Mouse (Mus musculus): Measurements from ENCODE around the gene Tmco2. TPM values are rescaled to one million over a fixed set of nuclear protein-coding genes. Genes with fewer than 3 reads are reported as not detected.
"Not testable (repeated sequence)": the region's sequence is repeated elsewhere in the genome, so short reads cannot be mapped to it uniquely, and the experiment has no call there.

The Tmco2 gene
- polyA plus RNA-seq, 1 experiment from 2014 or later = not detected

DNA sequence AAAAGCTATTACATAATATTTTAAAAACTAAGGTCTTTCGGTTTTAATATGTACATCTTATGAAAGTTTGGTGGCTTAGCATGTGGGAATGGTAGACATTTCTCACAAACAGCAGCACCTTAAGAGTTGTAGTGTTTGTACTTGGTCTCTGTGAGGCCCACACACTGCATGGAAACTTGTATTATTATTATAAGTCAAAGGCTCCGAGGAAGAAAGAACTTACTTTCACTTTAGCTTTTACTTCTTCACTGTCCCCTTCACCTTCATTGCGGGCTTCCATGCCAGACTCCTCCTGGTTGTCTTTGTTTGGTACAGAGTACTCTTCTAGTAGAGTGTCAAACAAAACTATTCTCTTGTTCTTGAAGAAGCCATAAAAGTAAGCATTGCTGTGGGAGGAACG is 34.8 kb downstream of the Tmco2 start:
- Histone ChIP-seq H3K9ac (ENCODE audit: low read depth, low read length) (no peak overlapping the region), H3K4me2 (replicated peaks; ENCODE audit: low read depth, low read length) (no peak overlapping the region), H3K4me3 (ENCODE audit: low read depth, low read length) (no peak overlapping the region), H3K4me1 (replicated peaks; ENCODE audit: control insufficient read depth, insufficient read depth, low read length) (no peaks in the 10 kb centered on the region), H3K27me3 (ENCODE audit: control insufficient read depth, insufficient read depth, low read length) (no peaks in the 10 kb centered on the region), H3K36me3 (ENCODE audit: control insufficient read depth, insufficient read depth, low read length) (0 out of 2 replicates have a peak, but pooled peaks cover 3% of the 10 kb centered on the region), H3K9me3 (ENCODE audit: control insufficient read depth, low read length) (no peaks in the 10 kb centered on the region), H3K27ac (ENCODE audit: low read depth, low read length) (no peak overlapping the region)
- no peak for ATAC-seq (ENCODE audit: low FRiP score)
- DNase-seq (ENCODE audit: low spot score) = no peak
- WGBS = 87% methylated on average over 4 of the region's 4 CpGs

DNA sequence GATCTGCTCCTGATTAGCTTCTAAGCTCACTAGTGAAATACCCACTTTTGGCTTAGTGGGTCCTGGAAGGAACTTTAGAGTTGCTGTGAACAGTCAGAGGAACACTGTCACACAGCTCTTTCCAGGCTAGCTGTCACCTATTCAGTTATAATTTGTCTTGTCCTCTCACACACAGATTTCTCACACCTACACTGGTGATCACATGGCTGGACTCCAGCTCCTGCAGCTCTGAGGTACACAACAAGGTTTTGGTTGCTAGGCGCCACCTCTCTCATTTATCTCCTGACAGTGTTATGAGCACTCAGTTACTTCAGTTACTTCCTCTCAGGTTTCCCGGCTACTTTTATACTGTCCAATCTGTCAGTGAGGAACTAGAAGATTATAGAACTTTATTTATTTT is 43.7 kb downstream of the Tmco2 start:
- Histone ChIP-seq H3K36me3 (ENCODE audit: control insufficient read depth, insufficient read depth, low read length) (no peaks in the 10 kb centered on the region), H3K27ac (ENCODE audit: low read depth, low read length) (no peak overlapping the region), H3K9ac (ENCODE audit: low read depth, low read length) (no peak overlapping the region), H3K4me3 (ENCODE audit: low read depth, low read length) (no peak overlapping the region), H3K4me1 (replicated peaks; ENCODE audit: control insufficient read depth, insufficient read depth, low read length) (no peaks in the 10 kb centered on the region), H3K9me3 (ENCODE audit: control insufficient read depth, low read length) (no peaks in the 10 kb centered on the region), H3K27me3 (ENCODE audit: control insufficient read depth, insufficient read depth, low read length) (no peaks in the 10 kb centered on the region), H3K4me2 (replicated peaks; ENCODE audit: low read depth, low read length) (no peak overlapping the region)
- no peak for ATAC-seq (ENCODE audit: low FRiP score)
- no peak for DNase-seq (ENCODE audit: low spot score)
- 96% methylated on average over 2 of the region's 2 CpGs for WGBS

DNA sequence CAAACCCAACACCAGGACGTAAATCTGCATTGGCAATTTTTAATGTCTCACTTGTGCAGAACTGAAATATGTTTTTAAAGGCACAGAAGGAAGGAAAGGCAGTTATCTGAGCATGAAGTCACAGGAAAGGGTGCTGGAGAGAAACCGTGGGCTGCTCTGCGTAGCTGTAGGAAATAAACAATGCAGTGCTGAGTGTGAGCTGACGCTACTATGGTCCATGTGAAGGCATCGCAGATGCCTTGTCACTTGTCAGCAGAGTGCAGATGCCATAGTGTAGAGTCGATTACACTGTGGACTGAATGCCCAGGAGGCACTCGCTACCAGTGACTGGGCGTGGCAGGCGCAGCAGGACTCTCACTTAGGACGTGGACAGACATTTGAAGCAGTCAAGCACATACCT is 49.8 kb downstream of the Tmco2 start:
- H3K4me1 ChIP-seq (replicated peaks; ENCODE audit: control insufficient read depth, insufficient read depth, low read length); H3K36me3 ChIP-seq (ENCODE audit: control insufficient read depth, insufficient read depth, low read length); H3K4me2 ChIP-seq (replicated peaks; ENCODE audit: low read depth, low read length); DNase-seq (ENCODE audit: low spot score); ATAC-seq (ENCODE audit: low FRiP score); H3K27me3 ChIP-seq (ENCODE audit: control insufficient read depth, insufficient read depth, low read length); H3K9ac ChIP-seq (ENCODE audit: low read depth, low read length); H3K27ac ChIP-seq (ENCODE audit: low read depth, low read length); H3K9me3 ChIP-seq (ENCODE audit: control insufficient read depth, low read length); H3K4me3 ChIP-seq (ENCODE audit: low read depth, low read length): not testable (repeated sequence)
- WGBS = 92% methylated on average over 10 of the region's 10 CpGs

DNA sequence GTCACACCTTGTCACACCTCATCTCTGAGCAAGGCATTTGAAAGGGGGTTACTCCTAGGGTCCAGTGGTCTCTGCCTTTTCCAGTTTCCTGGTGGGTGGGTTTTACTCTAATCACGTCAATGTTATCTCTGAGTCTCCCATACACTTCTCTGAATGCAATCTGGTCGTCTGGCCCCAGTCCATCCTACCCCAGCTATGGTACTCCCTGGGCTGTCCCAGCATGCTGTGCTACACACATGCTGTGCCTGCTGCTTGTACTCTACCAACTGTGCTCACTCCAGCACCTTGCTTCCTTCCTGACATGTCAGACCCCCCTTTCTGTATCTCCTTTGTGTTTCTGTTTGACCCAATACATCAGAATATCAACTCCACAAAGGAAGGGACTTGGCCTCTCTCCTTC is 52.0 kb downstream of the Tmco2 start:
- no peak overlapping the region for H3K4me3 ChIP-seq (ENCODE audit: low read depth, low read length)
- DNase-seq (ENCODE audit: low spot score) (no peak), ATAC-seq (ENCODE audit: low FRiP score) (no peak)
- no peak overlapping the region for H3K27ac ChIP-seq (ENCODE audit: low read depth, low read length)
- no peak overlapping the region for H3K4me2 ChIP-seq (replicated peaks; ENCODE audit: low read depth, low read length)
- H3K9me3 ChIP-seq (ENCODE audit: control insufficient read depth, low read length) = no peaks in the 10 kb centered on the region
- H3K27me3 ChIP-seq (ENCODE audit: control insufficient read depth, insufficient read depth, low read length) = no peaks in the 10 kb centered on the region
- H3K36me3 ChIP-seq (ENCODE audit: control insufficient read depth, insufficient read depth, low read length) = no peaks in the 10 kb centered on the region
- H3K4me1 ChIP-seq (replicated peaks; ENCODE audit: control insufficient read depth, insufficient read depth, low read length) = no peaks in the 10 kb centered on the region
- WGBS = 74% methylated on average over 2 of the region's 2 CpGs
- no peak overlapping the region for H3K9ac ChIP-seq (ENCODE audit: low read depth, low read length)

DNA sequence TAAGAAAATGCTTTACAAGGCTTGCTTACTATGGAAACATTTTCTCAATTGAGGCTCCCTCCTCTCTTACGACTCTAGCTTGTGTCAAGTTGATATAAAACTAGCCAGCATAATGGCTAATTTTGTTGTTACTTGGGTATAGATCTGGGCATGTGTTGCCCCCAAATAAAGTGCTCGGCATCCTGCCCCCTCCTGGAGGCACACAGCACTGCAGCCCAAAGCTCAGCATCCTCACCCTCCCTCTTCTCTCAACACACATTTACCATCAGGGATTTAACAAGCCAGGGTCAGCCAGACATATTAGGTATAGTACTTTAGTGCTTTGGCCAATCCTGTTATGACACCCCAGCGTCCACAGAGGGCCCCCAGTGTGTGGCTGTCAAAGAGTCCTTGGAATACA is 52.7 kb downstream of the Tmco2 start:
- Histone ChIP-seq H3K36me3 (ENCODE audit: control insufficient read depth, insufficient read depth, low read length) (no peaks in the 10 kb centered on the region), H3K4me3 (ENCODE audit: low read depth, low read length) (no peak overlapping the region), H3K9ac (ENCODE audit: low read depth, low read length) (no peak overlapping the region), H3K4me2 (replicated peaks; ENCODE audit: low read depth, low read length) (no peak overlapping the region), H3K27me3 (ENCODE audit: control insufficient read depth, insufficient read depth, low read length) (no peaks in the 10 kb centered on the region), H3K4me1 (replicated peaks; ENCODE audit: control insufficient read depth, insufficient read depth, low read length) (no peaks in the 10 kb centered on the region), H3K27ac (ENCODE audit: low read depth, low read length) (no peak overlapping the region), H3K9me3 (ENCODE audit: control insufficient read depth, low read length) (no peaks in the 10 kb centered on the region)
- DNase-seq (ENCODE audit: low spot score) (peak; percentile 34), ATAC-seq (ENCODE audit: low FRiP score) (no peak)
- WGBS = 46% methylated on average over 3 of the region's 3 CpGs

Other genes starting within 250 kb of the Tmco2 start
- 32.0 and 37.1 TPM in 2 replicates for gene Exo5, start 184.2 kb downstream of the Tmco2 start, polyA plus RNA-seq (2014; fragmentation: Nextera tagmentation; extraction: Ambion mirVana)
- 9.7 and 10.9 TPM in 2 replicates for gene Zfp69, start 157.5 kb downstream of the Tmco2 start, polyA plus RNA-seq (2014; fragmentation: Nextera tagmentation; extraction: Ambion mirVana)
- gene Smap2, start 92.0 kb downstream of the Tmco2 start, polyA plus RNA-seq (2014; fragmentation: Nextera tagmentation; extraction: Ambion mirVana) = 20.4 and 21.9 TPM in 2 replicates
- gene Col9a2, start 69.8 kb downstream of the Tmco2 start, polyA plus RNA-seq (2014; fragmentation: Nextera tagmentation; extraction: Ambion mirVana) = 5.1 and 7.9 TPM in 2 replicates
- 24.3 and 28.2 TPM in 2 replicates for gene Zmpste24, start 11.0 kb downstream of the Tmco2 start, polyA plus RNA-seq (2014; fragmentation: Nextera tagmentation; extraction: Ambion mirVana)
- 26.7 and 34.1 TPM in 2 replicates for gene Rlf, start 105.9 kb upstream of the Tmco2 start, polyA plus RNA-seq (2014; fragmentation: Nextera tagmentation; extraction: Ambion mirVana)
- gene Gm12888, start 215.7 kb upstream of the Tmco2 start, polyA plus RNA-seq (2014; fragmentation: Nextera tagmentation; extraction: Ambion mirVana) = not detected in 2 replicates

Data from hindbrain, embryonic 11.5 days (tissue).